Mouse (Mus musculus) forebrain, embryonic 10.5 days (tissue): Measurements from ENCODE around the gene Slc17a5. TPM values are rescaled to one million over a fixed set of nuclear protein-coding genes. Genes with fewer than 3 reads are reported as not detected.

Experiments
- DNase-seq: peaks from one replicate; pipeline ENCODE4 v3.0.0-alpha.2; 2017; ENCODE audit warnings: low spot score; ENCODE audit errors: extremely low spot score
- H3K27ac ChIP-seq: fragments of 300-500 bp; sonication (generic); 2 replicates; pipeline ENCODE4 v1.5.1; 2016; ENCODE audit warnings: mild to moderate bottlenecking
- H3K27me3 ChIP-seq: fragments of 300-500 bp; sonication (generic); 2 replicates; pipeline ENCODE4 v1.6.1; 2016; ENCODE audit warnings: mild to moderate bottlenecking; ENCODE audit not compliant: poor library complexity, severe bottlenecking
- H3K36me3 ChIP-seq: fragments of 300-500 bp; sonication (generic); replicated peaks from 2 replicates; pipeline ENCODE4 v1.6.1; 2016; ENCODE audit warnings: mild to moderate bottlenecking, moderate library complexity
- H3K4me1 ChIP-seq: fragments of 300-500 bp; sonication (generic); 2 replicates; pipeline ENCODE4 v1.6.1; 2016
- H3K4me3 ChIP-seq: fragments of 300-500 bp; sonication (generic); 2 replicates; pipeline ENCODE4 v1.5.1; 2016; ENCODE audit warnings: mild to moderate bottlenecking, moderate library complexity
- H3K9me3 ChIP-seq: fragments of 300-500 bp; sonication (generic); 2 replicates; pipeline ENCODE4 v1.6.1; 2016; ENCODE audit warnings: mild to moderate bottlenecking, moderate library complexity
- WGBS: fragments of 180-500 bp; shearing (Covaris S2); methylation state at CpG from one replicate; pipeline ENCODE4 v1.1.7; 2016; 5-methylcytosine and 5-hydroxymethylcytosine counted together
- polyA plus RNA-seq: library from polyadenylated mRNA; unstranded; fragments of >200 nt; fragmentation: Nextera tagmentation; extraction: Ambion mirVana; gene quantifications from 2 replicates; pipeline ENCODE4 v1.2.1, GENCODE M21; 2016

Gene Slc17a5
- polyA plus RNA-seq, 1 experiment from 2014 or later: 10.2 TPM

- no peaks in the 10 kb centered on the region for H3K9me3 ChIP-seq
- no peak overlapping the region for H3K27ac ChIP-seq
- DNase-seq: no peak
- WGBS: 78% methylated on average over 4 of the region's 4 CpGs
- H3K4me3 ChIP-seq: no peak overlapping the region
- no peaks in the 10 kb centered on the region for H3K27me3 ChIP-seq
- no peaks in the 10 kb centered on the region for H3K4me1 ChIP-seq
- peaks cover 17% of the 10 kb centered on the region for H3K36me3 ChIP-seq
Measured at GRCm38 (mm10) chr9:78551761-78552160, 36.1 kb downstream of the Slc17a5 start.

- 83% methylated on average over 12 of the region's 12 CpGs for WGBS
Measured at GRCm38 (mm10) chr9:78547742-78548141, 40.1 kb downstream of the Slc17a5 start.

DNA sequence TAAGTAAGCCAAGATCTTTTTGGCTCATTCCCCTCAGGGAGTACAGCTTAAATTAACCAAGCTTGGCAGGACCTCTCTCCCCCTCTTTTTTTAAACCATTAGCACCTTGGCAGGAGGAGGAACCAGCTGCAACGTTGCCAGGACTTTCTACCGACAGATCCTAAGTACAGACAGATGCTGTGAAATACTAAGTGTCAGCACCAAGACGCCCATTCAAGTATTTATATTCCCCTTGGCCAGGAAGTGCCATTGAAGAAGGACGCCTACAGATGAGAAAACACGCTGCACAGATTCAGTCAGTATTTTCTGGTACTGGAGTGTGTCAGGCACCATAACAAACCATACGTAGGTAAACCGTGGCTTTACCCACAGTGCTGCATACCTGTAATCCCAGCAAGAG is 40.9 kb downstream of the Slc17a5 start:
- WGBS: 87% methylated on average over 7 of the region's 7 CpGs
- Histone ChIP-seq H3K9me3 (no peaks in the 10 kb centered on the region), H3K4me1 (no peaks in the 10 kb centered on the region), H3K27me3 (no peaks in the 10 kb centered on the region), H3K4me3 (no peak overlapping the region), H3K36me3 (peaks cover 7% of the 10 kb centered on the region; the same call in 1 of the 2 replicates), H3K27ac (no peak overlapping the region)
- DNase-seq: no peak

More at GRCm38 (mm10) chr9:78547742-78548141, 40.1 kb downstream of the Slc17a5 start:
- Histone ChIP-seq H3K36me3 (peaks cover 14% of the 10 kb centered on the region), H3K27me3 (no peaks in the 10 kb centered on the region), H3K9me3 (no peaks in the 10 kb centered on the region), H3K4me1 (no peaks in the 10 kb centered on the region), H3K27ac (no peak overlapping the region), H3K4me3 (no peak overlapping the region)
- DNase-seq: no peak

DNA sequence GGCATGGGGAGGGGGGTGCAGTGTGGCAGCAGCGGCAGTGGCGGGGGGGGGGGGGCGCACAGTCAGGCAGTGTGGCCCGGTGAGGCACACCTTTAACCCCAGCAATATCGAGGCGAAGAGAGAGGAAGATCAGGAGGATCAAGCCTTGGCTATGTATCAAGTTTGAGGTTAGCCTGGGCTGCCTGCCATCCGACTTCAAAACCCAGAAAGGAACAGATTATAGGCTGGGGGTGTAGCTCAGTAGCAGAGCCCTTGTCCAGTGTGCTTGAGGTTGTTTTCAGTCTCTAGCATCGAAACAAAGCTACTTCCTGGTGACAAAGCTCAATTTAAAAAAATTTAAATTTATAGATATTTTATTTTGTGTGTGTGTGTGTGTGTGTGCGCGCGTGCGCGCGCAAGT is 46.1 kb downstream of the Slc17a5 start:
- no peak overlapping the region for H3K4me3 ChIP-seq
- no peaks in the 10 kb centered on the region for H3K4me1 ChIP-seq
- H3K27me3 ChIP-seq: no peaks in the 10 kb centered on the region
- H3K9me3 ChIP-seq: no peaks in the 10 kb centered on the region
- 97% methylated on average over 14 of the region's 14 CpGs for WGBS
- DNase-seq: no peak
- no peak overlapping the region for H3K27ac ChIP-seq
- 0 out of 2 replicates have a peak, but pooled peaks cover 3% of the 10 kb centered on the region for H3K36me3 ChIP-seq

DNA sequence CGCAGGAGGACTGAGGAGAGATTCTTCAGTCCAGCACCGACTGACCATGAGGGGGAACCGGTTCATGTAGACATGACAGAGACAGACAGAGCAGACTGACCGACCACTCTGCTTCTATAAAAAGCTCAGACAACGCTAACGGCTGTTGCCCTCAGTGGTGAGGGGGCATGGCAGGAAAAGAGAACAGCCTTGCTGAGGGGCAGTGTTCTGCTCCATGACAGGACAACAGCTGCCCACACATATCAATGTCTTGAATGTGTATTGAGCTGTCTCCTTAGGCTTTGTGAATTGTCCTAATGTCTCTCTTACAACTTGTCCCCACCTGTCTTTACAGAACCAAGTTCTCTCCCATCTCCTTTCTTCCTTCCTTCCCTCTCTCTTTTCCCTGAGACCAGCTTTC is 49.4 kb downstream of the Slc17a5 start:
- Histone ChIP-seq H3K36me3 (peaks cover 6% of the 10 kb centered on the region; the same call in 1 of the 2 replicates), H3K4me1 (no peaks in the 10 kb centered on the region), H3K4me3 (no peak overlapping the region), H3K27ac (no peak overlapping the region), H3K9me3 (no peaks in the 10 kb centered on the region), H3K27me3 (no peaks in the 10 kb centered on the region)
- no peak for DNase-seq
- 81% methylated on average over 6 of the region's 6 CpGs for WGBS

- Histone ChIP-seq H3K9me3 (no peaks in the 10 kb centered on the region), H3K27me3 (no peaks in the 10 kb centered on the region), H3K27ac (no peak overlapping the region), H3K36me3 (peaks cover 6% of the 10 kb centered on the region; the same call in 1 of the 2 replicates), H3K4me3 (no peak overlapping the region), H3K4me1 (peaks cover 3% of the 10 kb centered on the region; the same call in 1 of the 2 replicates)
- DNase-seq: no peak
- WGBS: 88% methylated on average over 9 of the region's 9 CpGs
Measured at GRCm38 (mm10) chr9:78537154-78537873, 50.5 kb downstream of the Slc17a5 start.

DNA sequence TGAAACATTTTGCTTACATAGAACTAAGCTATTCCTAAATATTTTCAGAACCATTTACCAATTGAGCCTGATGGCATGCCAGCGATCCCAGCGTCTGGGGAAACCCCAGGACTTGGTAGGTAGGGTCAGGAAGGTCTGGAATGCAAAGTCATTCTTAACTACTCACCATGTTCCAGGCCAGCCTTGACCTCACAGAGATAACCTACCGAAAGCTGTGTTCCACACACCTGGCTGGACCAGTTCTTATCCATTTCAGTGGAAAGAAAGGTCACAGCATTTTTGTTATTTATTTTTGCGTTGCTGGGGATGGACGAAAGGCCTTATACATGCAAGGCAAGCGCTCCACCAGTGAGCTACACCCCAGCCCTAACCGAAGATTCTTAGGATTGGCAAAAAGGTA is 53.2 kb downstream of the Slc17a5 start:
- Histone ChIP-seq H3K27ac (no peak overlapping the region), H3K27me3 (no peaks in the 10 kb centered on the region), H3K4me3 (no peak overlapping the region), H3K9me3 (no peaks in the 10 kb centered on the region), H3K4me1 (peaks cover 7% of the 10 kb centered on the region; the same call in 1 of the 2 replicates), H3K36me3 (peaks cover 6% of the 10 kb centered on the region; the same call in 1 of the 2 replicates)
- 92% methylated on average over 7 of the region's 7 CpGs for WGBS
- no peak for DNase-seq

GRCm38 (mm10) chr9:78533296-78533935 is 54.4 kb downstream of the Slc17a5 start:
- H3K9me3 ChIP-seq: no peaks in the 10 kb centered on the region
- no peak for DNase-seq
- no peaks in the 10 kb centered on the region for H3K27me3 ChIP-seq
- WGBS: 85% methylated on average over 18 of the region's 18 CpGs
- no peak overlapping the region for H3K4me3 ChIP-seq
- H3K4me1 ChIP-seq: peaks cover 8% of the 10 kb centered on the region
- H3K36me3 ChIP-seq: peaks cover 6% of the 10 kb centered on the region; the same call in 1 of the 2 replicates
- no peak overlapping the region for H3K27ac ChIP-seq

DNA sequence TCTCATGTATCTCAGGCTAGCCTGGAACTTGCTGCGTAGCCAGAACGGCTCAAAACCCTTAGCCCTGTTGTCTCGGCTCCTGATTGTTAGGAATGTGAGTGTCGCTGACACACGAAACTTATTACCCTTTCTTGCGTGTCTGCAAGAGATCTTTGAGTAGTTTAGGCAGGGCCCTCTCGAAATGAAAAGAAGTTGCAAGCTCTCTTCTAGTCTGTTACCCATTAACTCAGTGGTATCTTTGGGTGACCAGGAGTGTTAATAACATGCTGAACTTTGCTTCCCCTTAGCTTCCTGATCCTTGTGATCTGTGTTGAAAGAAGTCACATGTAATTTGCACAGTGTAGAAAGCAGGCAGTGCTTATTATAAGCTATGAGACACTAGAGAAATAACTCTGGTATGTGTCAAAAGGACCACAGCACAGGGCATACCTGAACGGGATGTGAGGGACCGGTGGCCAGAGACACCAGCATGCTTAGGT is 55.5 kb downstream of the Slc17a5 start:
- no peak overlapping the region for H3K4me3 ChIP-seq
- peaks cover 15% of the 10 kb centered on the region for H3K4me1 ChIP-seq
- no peaks in the 10 kb centered on the region for H3K27me3 ChIP-seq
- WGBS: 79% methylated on average over 9 of the region's 9 CpGs
- no peaks in the 10 kb centered on the region for H3K9me3 ChIP-seq
- no peak for DNase-seq
- no peak overlapping the region for H3K27ac ChIP-seq
- H3K36me3 ChIP-seq: peaks cover 6% of the 10 kb centered on the region; the same call in 1 of the 2 replicates

DNA sequence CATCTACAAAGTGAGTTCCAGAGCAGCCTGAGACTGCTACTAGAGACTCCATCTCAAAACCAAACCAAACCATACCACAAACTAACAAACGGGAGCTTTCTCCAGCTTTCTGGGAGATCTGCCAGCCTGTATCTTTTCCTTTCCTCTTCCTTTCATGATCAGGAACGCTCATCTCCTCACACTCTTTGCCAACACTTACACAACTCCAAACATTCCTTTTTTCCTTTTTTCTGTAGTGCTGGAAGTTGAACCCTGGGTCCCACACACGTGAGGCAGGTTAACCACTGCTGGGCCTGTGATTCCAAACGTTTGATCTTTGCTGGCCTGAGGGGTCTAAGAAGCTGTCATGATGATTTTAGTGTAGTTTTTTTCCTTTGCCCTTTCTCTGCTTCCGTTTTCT is 56.0 kb downstream of the Slc17a5 start:
- DNase-seq: no peak
- H3K4me1 ChIP-seq: peaks cover 21% of the 10 kb centered on the region
- H3K4me3 ChIP-seq: no peak overlapping the region

DNA sequence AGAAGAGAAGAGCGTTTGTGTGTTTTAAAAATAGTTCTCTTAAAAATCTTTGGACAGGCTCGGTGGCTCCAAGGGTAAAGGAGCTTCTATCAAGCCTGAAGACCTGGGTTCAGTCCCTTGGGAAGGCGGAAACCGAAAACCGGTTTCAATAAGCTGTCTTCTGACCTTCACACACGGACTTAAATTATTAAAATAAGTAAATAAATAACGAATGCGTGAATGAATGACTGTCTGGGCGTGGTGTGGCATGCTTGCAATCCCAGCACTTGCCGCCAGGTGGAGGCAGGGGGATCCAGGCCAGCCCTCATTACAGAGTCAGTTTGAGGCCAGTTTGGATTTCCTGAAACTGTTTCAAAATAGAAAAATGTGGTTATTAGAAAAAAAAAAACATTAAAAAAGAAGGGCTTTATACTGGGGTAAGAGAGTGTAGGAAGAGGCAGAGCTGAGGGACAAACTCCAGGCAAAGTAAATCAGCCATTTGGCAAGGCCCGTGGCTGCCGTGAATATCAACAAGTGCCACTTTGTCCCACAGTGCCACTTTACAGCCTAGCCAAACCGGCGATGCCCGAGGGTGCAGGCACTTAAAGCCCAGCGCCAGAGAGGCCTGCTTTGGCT is 60.0 kb downstream of the Slc17a5 start:
- 8% methylated on average over 16 of the region's 16 CpGs for WGBS
- DNase-seq: peak; percentile 83

More for the DNA sequence above, 56.0 kb downstream of the Slc17a5 start:
- Histone ChIP-seq H3K9me3 (no peaks in the 10 kb centered on the region), H3K27me3 (no peaks in the 10 kb centered on the region), H3K36me3 (peaks cover 4% of the 10 kb centered on the region; the same call in 1 of the 2 replicates), H3K27ac (no peak overlapping the region)
- WGBS: 64% methylated on average over 5 of the region's 5 CpGs

GRCm38 (mm10) chr9:78527301-78527761 is 60.5 kb downstream of the Slc17a5 start:
- Histone ChIP-seq H3K36me3 (peaks cover 41% of the 10 kb centered on the region), H3K4me1 (peaks cover 41% of the 10 kb centered on the region), H3K27me3 (no peaks in the 10 kb centered on the region), H3K4me3 (peak overlapping the region; percentile 64), H3K9me3 (no peaks in the 10 kb centered on the region), H3K27ac (peak overlapping the region; percentile 92)
- WGBS: under 1% methylated on average over 24 of the region's 24 CpGs
- DNase-seq: peak; percentile 81

More for the DNA sequence above, 60.0 kb downstream of the Slc17a5 start:
- Histone ChIP-seq H3K9me3 (no peaks in the 10 kb centered on the region), H3K27me3 (no peaks in the 10 kb centered on the region), H3K4me1 (peaks cover 43% of the 10 kb centered on the region), H3K36me3 (peaks cover 35% of the 10 kb centered on the region), H3K4me3 (peak overlapping the region; percentile 64), H3K27ac (peak overlapping the region; percentile 92)
